Mouse (Mus musculus): ENCODE data around the gene Gorasp1.

The Gorasp1 gene

DNA sequence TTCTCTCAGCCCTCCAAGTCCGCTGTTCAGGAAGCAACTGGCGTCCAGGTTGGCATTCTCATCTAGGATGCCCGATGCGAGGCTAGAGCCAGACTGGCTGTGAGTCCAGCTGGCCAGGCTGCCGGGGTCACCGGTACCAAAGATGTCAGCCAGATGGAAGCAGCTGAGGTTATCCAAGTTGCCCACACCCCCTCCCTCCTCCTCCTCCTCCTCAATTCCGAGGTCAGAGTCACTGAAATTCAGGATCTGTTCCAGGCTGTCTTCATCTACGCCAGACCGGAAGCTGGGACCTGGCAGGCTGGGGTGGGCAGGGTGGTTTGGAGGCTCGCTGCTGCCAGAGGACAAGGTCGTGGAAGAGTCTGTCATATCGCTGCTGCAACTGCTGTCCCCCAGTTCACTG is 35.2 kb upstream of the Gorasp1 start:
- no peak for DNase-seq (ENCODE audit: extremely low read depth, low read depth)

DNA sequence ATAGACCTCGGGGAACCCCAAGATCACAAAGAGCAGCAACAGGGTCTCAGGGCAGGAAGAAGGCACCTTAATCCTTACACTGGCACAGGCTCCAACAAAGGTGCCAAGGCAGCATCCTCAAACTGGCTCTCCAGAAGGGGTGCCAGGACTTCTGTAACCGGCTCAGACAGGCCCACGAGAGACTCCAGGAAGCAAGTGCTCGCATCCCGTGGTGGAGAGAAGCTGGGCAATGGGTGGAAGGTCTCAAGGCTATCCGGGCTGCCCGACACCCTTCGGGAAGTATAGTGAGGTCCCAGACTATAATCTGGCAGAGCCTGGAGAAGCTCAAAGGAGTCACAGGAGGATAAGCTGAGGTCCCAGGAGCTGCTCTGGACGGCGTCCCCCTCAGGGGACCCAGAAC is 34.8 kb upstream of the Gorasp1 start:
- no peak for DNase-seq (ENCODE audit: extremely low read depth, low read depth)

DNA sequence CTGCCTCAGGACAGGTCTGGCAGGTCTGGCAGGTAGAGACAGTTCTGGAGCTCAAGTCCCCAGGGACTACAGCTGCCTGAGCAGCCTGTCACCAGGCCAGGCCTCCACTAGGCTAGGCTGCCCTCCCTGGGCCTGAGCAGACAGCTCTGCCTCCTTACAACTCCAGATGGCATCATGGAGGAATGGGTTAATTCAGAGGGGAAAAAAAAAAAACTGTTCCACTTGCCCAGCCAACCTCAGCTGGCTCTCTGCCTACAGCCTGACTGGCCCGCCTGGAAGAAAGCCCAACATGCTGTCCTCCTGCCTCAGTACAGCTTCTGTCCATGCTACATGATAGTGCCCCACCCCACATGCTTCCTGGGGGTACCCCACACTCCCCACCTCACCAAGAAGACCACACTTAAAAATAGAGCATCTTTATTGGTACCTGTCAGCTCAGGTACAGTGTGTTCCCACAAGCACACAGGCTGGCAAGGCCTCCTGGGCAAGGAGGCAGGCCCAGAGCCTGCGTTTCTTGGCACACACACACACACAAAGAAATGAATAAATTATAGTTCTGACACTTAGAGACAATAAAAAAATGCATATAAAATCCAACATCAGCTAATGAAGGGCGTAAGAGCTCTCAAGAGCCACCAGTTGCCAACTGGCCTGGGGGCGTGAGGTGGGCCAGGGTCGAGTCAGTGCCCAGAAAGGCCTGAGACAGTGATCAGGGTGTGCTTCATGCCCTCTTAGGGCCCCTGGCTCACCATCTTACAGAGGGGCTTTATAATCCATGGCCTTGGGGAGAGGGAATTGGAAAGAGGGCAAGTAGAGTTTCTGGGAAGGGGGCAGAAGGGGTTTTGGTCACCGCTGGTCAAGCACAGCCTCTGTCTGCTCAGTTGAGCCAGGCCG is 33.6 kb upstream of the Gorasp1 start:
- no peak for DNase-seq (ENCODE audit: extremely low read depth, low read depth)

DNA sequence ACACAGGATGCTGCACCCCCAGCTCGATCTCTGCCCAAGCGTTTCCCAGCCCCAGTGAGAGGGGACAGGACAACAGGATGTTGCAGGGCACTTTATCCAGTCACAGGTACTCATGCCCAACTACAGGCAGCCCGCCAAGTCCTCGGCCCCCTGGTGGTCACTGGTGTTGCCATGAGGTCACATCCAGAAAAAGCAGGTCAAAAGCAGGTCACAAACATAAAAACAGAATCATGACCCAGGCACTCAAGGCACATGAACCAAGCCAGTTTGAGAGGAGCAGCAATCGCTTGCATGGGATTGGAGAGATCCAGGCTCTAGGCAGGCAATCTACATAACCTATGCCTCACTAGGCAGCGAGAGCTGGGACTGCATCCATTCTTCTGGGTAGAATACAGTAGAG is 32.9 kb upstream of the Gorasp1 start:
- no peak for DNase-seq (ENCODE audit: extremely low read depth, low read depth)

DNA sequence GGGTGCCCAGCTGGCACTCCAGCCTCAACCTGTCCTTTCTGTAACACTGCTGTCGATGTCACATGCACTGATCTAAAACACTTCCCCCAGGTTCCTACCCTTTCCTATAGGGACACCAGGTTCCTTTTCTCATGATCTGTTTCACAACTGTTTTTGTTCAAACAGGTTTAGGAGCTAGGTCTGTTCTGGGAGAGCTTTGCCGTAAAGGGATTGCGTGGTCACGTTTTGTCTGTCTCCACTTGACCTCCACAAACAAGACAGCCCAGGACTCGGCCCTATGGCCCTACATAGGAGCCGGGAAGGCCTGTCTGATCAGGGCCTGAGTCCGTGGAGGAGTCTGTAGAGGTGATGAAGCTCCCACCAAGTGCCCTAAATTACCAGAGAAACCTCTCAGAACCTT is 32.4 kb upstream of the Gorasp1 start:
- no peak for DNase-seq (ENCODE audit: extremely low read depth, low read depth)

DNA sequence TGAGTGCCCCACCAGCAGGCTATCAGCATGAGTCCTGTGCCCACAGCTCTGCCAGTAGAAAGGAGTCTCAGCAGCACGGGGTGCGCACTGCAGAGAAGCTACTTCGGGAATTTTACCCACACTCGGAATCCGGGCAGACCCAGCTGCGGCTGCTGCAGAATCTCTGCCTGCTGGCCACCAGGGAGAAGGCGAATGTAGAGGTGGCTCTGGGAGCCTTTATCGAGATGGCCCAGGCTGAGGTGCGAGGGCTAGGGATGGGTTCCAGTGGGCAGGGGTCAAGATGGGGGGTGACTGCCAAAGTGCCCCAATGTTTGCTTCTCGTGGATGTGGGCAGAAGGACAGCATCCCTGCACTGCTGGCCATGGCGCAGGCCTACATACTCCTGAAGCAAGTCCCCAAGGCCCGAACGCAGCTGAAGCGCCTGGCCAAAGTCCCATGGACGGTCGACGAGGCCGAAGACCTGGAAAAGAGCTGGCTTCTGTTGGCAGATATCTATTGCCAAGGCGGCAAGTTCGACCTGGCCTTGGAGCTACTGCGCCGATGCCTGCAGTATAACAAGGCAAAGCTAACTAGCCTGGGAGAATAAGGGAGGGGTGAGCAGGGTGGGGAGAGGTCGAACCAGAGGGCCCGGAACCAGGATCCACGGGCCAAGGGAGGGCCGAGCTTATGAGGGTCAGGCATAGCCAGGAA is 29.0 kb upstream of the Gorasp1 start:
- no peak for DNase-seq (ENCODE audit: extremely low read depth, low read depth)

DNA sequence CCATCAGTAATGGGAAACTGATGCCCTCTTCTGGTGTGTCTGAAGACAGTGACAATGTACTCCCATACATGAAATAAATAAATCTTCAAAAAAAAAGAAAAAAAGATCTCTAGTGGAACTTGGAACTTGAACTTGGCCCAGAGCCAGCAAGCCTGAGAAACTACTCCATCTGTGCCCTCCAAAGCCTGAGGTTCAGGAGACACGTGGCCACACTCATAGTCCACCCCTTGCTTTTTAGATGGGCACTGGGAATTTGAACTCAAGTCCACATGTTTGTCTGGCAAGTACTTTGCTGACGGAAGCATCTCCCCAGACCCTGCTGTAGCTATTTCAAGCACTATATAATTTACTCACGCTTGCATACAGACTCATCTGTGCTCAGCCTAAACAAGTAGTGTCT is 27.8 kb upstream of the Gorasp1 start:
- DNase-seq (ENCODE audit: extremely low read depth, low read depth) = no peak

DNA sequence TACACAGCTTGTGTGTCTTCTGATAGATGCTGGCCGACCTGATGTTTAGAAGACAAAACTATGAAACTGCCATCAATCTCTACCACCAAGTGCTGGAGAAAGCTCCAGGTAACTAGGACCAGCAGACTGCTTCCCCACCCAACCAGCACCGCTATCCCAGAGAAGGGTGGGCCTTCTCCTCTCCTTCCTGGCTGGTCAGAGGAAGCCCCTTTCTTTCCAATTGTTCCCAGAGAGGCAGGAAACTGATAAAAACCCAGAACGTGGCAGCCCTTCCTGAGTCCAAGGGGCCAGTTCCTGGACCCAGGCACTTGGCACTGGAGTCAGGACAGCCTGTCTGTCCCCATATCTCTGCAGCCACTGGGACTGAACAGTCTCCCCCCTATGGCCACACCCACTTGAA is 26.8 kb upstream of the Gorasp1 start:
- no peak for DNase-seq (ENCODE audit: extremely low read depth, low read depth)

DNA sequence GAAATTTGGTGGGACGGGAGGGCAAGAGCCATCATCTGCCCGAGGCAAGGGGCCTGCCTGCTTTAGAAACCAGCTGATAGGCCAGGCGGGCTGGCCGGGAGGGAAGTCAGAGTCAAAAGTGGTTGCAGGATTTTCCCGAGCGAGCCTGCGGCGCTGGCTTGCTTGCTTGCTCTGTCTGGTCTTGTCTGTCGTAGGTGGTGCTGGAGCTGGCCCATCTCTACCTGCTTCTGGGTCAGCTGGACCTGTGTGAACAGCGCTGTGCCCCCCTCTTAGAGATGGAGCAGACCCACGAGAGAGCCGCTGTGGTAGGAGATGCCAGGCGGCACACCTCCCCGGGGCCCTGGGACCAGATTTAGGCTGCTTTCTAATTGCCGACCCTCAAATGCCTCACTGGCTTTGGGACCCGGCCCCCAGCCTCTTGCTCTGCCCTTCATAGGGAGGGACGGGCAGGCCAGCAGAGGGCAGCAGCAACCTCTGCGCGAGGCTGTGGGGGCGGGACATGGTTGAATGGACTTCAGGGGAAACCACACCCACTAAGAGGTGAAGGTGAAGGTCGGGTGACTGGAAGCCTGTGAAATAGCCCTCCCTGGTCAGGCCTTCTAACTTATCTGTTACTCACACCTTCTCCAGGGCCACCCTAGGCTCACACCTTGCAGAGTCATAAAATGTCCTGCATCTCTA is 25.8 kb upstream of the Gorasp1 start:
- DNase-seq (ENCODE audit: extremely low read depth, low read depth) = no peak

DNA sequence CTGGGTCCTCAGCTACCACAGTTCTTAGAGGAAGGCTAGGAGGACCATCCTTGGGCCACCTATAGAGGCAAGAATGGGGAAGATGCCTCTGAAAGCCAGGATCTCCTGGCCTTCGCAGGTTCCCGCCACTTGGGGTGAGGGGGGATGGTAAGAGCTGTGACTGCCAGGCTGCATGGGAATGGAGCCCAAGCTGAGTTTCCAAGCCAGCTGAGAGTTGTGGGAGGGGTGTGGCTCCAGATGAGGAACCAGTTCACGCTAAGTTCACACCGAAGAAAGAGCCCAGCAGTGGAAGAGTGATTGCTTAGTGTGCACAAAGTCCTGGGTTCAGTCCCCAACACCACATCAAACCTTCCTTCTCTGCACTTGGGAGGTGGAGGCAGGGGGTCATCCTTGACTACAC is 24.9 kb upstream of the Gorasp1 start:
- no peak for DNase-seq (ENCODE audit: extremely low read depth, low read depth)

DNA sequence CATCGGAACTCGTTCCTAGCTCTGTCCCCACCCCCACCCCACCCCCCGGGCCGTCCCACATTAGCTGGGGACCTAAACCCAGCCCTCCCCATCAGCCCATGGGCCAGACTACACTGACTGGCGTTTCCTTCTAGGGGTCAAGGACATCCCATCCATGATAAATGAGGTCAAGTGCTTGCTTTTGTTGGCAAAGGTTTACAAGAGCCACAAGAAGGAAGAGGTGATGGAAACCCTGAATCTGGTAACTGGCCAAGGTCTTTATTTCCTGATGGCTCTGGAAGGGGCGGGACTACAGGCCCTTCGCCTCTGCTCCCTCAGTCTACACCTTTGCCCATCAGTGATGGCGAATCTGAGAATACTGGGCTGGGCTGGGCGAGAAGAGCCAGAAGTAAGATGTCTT is 21.5 kb upstream of the Gorasp1 start:
- no peak for DNase-seq (ENCODE audit: extremely low read depth, low read depth)

DNA sequence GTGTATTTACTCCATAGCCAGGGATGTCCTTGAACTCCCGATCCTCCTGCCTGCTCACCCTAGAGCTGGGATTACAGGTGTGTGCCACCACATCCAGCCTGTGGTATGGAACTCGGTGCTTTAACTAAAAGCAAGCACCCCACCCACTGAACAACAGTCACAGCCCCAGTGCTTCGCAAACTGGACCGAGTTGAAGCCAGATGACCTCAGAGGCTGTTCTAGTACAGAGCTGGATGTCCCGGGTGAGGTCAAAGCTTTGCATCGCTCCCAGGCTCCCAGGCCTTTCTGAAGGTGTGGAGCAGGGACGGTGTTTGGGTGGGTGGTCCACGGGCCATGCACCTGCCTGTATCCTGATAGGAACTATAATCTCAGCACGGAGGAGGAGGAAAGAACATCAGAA is 14.0 kb upstream of the Gorasp1 start:
- no peak for DNase-seq (ENCODE audit: extremely low read depth, low read depth)

DNA sequence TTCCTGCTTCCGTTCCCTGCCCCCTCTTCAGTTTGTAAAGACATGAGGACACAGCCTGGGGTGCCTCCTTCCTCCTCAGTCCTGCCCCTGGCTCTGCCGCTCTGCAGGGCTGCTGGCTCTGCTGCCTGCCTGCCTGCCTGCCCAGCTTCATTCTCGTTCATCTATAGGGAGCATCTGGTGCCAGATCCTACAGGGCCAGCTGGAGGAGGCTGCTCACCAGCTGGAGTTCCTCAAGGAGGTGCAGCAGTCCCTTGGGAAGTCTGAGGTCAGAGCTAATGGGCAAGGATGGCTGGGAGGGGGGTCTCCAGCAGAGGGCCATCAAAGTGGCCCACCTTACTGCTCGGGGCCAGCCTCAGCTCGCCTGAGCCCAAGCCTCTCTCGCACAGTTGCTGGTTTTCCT is 13.1 kb upstream of the Gorasp1 start:
- DNase-seq (ENCODE audit: extremely low read depth, low read depth) = no peak

DNA sequence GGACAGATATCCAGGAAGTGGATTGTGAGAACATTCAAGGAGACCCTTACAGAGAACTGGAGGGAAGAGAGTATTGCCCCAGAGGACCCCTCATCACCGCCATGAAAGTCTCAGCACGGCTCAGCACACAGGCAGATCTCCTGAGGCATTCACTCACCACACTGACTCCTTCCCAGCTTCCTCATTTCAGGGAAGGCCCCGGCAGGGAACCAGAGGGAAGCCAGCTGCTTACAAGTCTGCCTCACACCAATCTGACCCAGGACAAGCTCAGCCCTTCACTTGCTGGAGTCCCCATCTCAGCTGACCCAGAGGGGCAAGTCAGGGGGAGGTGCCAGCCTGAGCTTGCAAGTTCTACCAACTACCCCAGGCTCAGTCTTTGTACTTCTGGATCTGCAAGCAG is 11.4 kb upstream of the Gorasp1 start:
- no peak for DNase-seq (ENCODE audit: extremely low read depth, low read depth)

DNA sequence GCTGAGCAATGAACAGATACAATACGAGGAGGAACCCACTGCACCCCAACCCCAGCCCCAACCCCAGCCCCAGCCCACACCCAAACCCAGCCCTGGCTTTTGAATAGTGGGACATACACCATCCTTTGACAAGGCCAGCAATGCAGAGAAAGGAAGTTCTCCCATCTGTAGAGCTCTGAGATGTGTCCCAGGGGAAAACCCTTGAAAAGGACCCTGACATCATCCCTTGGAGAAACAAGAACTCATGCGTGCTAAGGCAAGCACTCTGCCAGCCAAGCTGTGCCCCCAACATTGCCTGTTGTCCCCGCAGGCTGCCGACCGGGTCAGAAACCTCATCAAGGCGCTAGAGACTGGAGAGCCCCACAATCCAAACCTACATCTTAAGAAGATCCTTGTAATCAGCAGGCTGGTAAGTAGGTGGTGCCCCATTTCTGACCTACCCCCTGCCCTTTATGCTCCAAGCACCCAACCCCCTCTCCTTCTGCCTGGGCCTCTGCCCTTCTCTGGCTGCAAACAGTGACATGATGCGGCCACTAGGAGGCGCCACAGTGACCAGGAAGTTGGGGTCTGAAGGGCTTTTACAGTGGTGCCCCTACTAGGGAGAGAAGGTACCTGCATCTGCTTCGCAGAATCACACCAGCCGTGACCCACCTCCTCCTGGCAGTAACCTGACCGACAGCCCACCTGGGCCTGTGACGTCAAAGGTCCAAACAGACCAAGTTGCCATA is 8.0 kb upstream of the Gorasp1 start:
- DNase-seq (ENCODE audit: extremely low read depth, low read depth) = no peak

DNA sequence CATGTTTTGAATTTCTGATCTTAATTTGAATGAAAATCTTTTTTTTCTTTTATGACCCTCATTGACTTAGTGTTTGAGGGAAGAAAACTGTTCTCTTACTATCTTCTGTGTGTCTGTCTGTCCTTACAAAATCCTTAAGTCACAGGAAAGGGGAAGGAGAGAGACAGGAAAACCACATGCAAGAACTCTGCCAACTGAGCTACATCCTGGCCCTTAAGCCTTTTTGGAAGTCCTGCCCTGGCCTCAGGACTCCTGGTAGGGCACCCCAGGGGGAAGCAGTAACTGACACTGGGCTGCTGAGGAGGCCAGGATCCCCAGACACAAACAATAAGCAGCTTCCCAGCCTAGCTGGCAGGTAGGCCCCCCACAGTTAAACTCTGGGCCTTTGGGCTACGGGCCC is 6.0 kb upstream of the Gorasp1 start:
- no peak for DNase-seq (ENCODE audit: extremely low read depth, low read depth)

DNA sequence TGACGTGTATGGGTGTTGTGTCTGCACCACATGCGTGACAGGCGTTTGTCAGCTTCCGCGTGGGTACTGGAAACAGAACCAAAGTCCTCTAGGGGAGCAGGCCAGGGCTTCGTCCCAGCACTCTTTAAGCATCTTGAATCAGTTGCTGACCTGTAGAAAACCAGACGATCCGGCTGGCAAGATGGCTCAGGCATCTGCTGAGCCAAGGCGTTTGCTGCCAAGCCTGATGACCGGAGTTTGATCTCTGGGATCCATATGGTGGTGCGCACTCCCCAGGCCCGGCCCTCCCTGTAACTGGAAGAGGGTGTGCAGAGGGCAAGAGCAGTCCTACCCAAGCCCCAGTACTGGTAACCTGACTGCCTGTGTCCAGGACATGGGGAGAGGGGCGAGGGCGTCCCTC is 4.5 kb upstream of the Gorasp1 start:
- no peak for DNase-seq (ENCODE audit: extremely low read depth, low read depth)

DNA sequence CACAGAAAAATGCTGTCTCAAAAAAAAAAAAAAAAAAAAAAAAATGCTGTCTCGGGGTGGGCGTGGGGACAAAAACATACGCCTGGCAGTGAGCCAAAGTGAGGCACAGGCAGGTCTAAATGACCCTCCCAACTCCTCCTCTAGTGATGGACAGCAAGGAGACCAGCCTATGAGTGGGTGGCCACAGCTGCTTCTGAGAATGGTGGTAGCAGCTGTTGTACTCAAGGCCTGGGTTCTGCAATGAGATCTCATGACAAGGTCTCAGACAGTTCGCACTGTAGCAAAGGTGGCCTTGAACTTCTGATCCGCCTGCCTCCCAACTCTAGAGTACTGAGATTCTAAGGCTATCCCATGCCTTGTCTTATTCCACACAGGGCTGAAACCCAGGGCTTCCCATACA is 4.0 kb upstream of the Gorasp1 start:
- no peak for DNase-seq (ENCODE audit: extremely low read depth, low read depth)

DNA sequence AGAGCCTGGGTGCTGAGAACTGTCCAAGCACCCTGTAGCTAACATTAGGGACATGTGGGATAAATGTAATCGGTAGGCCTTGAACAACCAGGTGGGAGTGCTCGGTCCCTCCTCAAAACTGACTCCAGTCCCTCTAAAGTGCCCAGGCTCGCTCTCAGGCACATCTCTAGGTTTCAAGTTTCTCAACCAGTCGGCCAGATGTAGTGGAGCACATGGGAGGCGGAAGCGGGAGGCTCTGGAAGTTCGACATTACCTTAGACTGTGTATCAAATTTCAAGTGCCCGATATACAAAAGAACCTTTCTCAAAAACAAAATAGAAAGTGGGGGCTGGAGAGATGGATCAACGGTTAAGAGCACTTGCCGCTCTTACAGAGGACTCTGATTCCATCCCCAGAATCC is 2.3 kb upstream of the Gorasp1 start:
- DNase-seq (ENCODE audit: extremely low read depth, low read depth) = no peak

DNA sequence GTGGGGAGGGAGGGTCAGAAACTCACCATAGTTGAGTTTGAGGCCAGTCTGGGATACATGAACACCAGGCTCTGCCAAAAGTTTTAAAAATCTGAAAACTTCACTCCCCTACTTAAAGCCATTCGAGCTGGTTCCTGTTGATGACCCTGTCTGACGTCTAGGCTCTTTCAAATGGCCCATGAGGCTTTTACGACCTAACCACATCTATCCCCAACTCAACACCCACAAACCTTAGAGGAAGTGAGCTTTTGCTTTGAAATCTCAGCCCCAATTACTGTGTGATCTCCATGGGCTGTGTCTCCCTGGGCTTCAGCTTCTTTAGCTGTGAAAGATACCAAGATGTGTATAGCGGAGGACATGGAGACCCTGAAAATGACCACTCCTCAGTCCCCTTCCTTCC is 1.1 kb upstream of the Gorasp1 start:
- DNase-seq (ENCODE audit: extremely low read depth, low read depth) = no peak

DNA sequence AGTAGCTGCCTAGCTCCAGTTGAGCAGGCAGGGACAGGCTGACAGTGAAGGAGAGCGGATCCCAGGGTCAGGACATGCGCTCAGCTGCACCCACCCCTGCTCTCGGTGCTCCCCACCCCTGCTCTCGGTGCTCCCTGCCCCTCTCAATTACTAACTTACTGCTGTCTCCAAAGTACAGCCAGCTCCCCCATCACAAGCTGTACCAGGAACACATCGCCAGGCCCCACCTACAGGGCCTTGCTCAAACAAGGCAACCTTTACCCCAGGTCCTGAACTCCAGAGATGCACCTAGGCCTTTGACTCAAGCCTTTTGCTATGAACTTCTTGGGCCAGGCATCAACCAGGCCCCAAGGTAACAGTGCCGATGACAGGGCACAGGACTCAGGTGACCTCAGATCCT is 3.7 kb downstream of the Gorasp1 start:
- no peak for DNase-seq (ENCODE audit: extremely low read depth, low read depth)

DNA sequence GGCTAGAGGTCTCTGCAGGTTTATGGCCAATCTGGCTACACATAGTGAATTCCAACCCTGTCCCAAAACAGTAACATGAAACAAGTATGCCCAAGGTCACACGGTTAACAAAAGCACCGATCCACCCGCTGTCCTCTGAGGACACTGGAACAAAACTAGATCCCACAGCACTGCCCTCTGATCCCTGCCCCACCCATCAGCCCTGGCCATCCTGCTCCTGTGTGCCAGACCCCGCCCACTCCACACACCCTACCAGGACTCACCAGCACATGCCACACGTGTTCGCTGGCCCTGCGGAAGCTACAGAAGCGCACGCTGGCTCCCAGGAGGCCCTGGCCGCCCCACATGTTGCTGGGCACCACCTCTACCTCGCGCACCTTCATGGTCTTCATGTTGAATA is 5.0 kb downstream of the Gorasp1 start:
- DNase-seq (ENCODE audit: extremely low read depth, low read depth) = no peak
